Mouse (Mus musculus): Measurements from ENCODE around the gene Dync2li1.

DNA sequence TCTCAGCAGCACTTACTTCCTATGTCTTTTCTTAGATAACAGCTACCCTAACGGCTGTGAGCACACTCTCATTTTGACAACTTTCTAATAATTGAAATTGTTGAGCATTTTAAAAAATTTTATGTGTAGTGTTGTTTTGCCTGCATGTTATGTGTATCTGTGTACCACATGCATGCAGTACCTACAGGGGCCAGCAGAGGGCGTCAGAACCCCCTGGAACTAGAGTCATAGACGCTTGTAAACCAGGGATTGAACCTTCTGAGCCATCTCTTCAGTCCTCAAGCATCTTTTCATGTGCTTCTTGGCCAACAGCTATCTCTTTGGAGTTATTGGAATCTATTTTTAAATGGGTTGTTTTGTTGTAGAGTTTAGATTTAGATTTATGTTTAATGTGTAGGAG lies 15.6 kb downstream of the Dync2li1 start:
- TF ChIP-seq CTCF (IDR thresholded peaks at IDR 0.05 in 2 of 3, conservative IDR thresholded peaks at IDR 0.05 in 1 of 3; ENCODE audit: control insufficient read depth in 1 of 3, insufficient read depth in 1 of 3, low read depth in 2 of 3, low read length in 3 of 3, poor library complexity in 1 of 3, severe bottlenecking in 1 of 3): peak; percentile 51 to 78 (median 53)
- no peak for TF ChIP-seq HCFC1 (IDR thresholded peaks at IDR 0.05; ENCODE audit: low read depth, low read length)
- TF ChIP-seq EP300 (IDR thresholded peaks at IDR 0.05; ENCODE audit: low read depth in 1 of 2, low read length in 2 of 2): no peak
- TF ChIP-seq POLR2A (IDR thresholded peaks at IDR 0.05; ENCODE audit: control insufficient read depth in 1 of 2, insufficient read depth in 1 of 2, low read depth in 1 of 2, low read length in 2 of 2, poor library complexity in 1 of 2): no peak
- TF ChIP-seq TAL1 (IDR thresholded peaks at IDR 0.05; ENCODE audit: low read length): no peak
- no peak for TF ChIP-seq POLR2AphosphoS2 (IDR thresholded peaks at IDR 0.05; ENCODE audit: low read length)

All from MEL (cell line).